Mouse (Mus musculus) lung, postnatal 36 days (tissue): ENCODE results near the gene Fkbp8.

Experiments used
- DNase-seq: peaks from one replicate; pipeline ENCODE4 v3.0.0; 2022; ENCODE audit warnings: mixed read lengths

The Fkbp8 gene

DNA sequence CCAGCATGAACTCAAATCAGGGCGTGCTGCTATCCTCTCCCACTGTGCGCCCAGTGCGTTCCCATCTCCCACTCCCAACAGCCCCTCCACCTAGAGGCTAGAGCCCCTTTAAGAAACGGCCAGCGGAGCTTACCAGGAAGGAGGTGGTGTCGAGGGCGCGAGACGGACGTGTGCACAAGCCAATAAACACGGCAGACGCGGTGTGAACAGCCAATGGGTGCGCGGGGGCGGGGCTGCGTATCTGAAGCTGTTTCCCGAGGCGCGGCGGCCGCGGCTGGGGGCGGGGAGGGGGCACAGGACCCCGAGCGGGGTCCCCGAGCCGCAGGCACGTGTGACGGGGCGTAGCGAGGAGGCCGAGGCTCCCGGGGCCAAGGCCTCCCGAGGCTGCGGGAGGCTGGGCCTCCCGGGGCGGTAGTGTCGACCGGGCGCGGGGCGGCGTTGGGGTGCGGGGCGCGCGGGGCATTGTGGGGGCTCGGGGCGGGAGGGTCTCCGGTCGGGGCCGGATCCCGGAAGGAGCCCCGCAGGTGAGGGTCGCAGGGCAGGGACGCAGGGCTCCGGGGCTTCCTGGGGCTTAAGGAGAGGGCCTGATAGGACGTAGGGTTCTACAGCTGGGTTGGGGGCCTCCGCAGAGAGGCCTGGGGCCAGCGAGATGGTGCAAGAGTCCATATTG lies at the start of gene Fkbp8, which contains the start of gene Kxd1:
Gene Fkbp8 (plus strand): TSS at position 213 of the 670 bp plus-strand sequence.
Gene Kxd1 (minus strand): TSS at position 445 of the 670 bp plus-strand sequence.
- DNase-seq: peak; percentile 99

DNA sequence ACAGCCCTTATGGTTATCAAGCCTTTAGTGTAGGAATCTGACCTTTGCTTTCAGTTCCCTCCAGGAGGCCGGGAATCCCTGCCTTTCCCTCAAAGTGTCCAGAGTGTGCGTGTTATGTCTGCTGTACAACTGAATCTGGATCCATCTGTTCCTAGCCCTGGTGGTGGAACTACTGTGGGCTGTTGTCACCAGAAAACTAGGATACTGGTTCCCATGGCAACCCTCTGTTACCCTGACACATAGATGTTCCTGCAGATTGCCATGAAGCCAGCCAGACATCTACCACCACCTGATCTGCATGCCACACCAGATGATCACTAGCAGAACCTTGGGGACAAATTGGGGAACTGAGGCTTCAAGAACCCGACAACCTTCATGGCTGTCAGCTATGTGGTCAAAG lies 45.6 kb upstream of the Fkbp8 start:
- DNase-seq: no peak

DNA sequence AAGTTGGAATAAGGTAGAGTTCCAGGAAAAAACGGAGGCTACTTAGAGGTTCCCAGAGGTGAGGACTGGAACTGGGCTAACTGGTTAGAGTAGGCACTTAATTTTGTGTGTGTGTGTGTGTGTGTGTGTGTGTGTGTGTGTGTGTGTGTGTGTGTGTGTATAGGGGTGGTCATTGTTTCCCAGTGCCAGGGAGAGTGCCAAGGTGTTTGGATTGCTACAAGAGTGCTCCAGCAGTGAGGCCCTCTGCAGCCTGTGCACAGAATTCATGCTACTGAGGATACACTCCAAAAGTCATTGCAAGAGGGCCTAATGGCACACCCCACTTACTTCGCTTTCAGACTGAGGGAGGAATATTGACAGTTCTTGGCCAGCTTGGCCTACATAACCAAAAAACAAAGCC lies 44.6 kb upstream of the Fkbp8 start:
- peak; percentile 83 for DNase-seq

DNA sequence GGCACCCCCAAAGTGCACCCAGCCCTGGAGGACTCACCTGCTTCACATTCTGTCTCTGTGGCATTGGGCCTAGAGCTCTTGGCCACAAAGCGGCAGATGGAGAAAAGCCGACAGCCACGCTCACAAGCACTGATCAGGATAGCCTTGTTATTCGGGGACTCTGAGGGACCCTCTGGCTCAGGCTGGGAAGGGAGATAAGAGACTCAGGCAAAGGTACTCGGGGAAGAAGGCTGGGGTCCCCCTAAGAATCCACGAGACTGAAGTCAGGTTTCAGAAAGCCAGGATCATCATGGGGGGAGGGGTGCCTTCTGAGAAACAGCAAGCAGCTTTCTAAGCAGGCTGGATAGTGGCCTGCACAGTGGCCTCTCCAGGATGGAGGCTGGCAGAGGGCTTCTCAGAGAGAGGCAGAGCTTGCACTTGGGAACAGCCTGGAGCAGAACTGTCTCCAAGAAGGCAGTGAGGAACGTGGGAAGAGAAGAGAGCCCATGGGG lies 41.3 kb upstream of the Fkbp8 start:
- DNase-seq: no peak

DNA sequence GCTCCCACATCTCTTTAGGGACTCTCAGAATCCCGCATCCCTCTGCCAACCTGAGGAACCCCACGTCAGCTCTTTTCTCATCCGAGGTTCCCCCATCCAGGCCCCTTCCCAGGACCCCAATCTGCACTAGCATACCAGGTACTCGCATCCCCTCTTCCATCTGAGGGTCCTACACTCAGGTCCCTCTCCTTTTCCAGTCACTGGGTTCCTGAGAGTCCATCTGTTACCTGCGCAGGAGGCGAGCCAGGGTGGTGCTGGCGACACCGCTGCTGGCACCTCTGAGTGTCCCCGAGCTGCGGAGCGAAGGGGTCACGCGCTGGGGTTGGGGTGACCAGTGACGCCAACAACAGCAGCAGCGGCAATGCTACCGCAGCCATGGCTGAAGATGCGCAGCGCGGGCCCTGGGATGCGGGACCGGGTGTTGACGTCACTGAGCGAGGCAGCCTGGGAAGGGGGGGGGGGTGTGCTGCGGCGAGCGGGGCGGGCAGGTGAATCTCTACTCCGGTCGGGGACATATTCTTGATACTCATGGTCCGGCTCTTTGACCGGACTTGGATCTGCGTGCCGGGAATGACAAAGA lies 40.5 kb upstream of the Fkbp8 start, which contains the start of gene Tmem59l:
Gene Tmem59l (minus strand): TSS at position 418 of the 580 bp plus-strand sequence.
- DNase-seq: no peak

DNA sequence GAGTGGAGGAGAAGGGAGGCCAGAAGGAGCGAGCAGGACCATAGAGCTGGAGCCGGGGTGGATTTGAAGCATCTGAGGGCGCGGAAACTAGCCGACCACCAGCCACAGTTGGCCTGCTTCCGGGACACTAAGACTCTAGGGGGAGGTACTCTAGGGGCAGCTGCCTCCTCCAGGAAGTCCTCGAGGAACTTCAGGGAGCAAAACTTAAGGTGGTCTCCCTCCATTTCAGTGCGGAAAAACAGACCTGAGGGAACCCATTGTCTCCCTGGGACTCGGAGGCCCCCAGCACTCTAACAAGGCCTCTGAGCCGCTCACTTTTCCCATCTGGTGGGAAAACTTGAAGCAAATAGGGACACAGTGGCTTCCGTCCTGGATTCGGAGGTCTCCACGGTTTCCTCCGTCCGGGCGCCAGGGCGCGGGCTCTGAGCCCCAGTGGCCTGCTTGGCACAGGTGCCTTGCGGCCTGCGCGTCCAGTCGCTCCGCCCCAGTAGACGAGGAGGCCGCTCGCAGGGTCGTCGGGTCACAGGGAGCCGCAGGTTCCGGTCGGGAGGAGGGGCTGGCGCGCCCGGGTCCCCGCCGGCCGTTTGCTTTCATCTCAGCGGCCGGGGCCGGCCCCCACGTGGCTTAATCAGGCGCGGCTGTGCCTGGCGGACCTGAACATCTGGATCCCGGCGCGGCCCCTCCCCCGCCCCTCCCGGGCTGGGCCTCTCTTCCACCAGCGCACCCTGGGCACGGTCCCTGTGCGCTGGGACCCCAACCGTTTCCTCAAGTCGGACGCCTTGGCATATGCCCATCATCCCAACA lies 39.3 kb upstream of the Fkbp8 start:
- DNase-seq: peak; percentile 65

DNA sequence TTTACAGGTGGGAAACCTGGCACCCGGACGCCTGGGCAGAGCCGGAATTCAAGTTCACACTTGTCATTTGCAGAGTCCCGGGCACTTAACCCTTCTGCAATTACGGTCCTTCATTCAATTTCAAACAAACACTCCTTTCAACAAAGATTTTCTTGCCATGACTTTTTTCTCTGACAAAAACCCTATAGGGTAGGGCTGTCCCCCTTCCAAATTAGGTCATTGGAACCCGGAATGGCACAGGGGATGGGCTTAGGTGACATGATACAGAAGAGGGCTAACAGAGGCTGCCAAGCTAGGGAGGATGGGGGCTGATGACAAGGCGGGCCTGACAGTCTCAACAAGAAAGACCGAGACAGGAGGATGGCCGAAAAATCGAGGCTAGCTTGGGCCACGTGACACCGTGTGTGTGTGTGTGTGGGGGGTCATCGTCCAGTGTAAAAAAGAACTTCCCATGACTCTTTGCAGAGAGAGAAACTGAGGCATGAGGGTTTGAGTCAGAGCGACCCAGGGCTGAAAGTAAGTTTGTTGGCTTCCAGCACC lies 38.5 kb upstream of the Fkbp8 start:
- DNase-seq: no peak

DNA sequence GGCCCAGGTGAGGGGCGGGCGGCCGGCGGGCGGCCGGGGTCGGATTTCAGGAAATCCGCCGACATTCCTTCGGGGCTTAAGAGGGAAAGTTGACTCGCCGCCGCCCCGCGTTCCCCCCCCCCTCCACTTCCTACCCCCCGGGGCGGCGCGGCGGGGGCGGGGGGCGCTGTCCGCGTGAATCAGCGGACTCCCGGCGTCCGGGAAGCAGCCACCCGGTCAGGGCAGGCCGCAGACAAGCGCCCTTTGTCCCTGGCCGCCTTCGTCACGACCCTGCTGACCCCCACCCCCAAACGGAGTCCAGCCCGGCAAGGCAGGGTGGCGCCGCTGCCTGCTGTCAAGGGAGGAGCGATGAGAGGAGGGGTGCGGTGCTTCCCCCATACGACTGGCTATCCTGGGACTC lies 37.9 kb upstream of the Fkbp8 start:
- no peak for DNase-seq

DNA sequence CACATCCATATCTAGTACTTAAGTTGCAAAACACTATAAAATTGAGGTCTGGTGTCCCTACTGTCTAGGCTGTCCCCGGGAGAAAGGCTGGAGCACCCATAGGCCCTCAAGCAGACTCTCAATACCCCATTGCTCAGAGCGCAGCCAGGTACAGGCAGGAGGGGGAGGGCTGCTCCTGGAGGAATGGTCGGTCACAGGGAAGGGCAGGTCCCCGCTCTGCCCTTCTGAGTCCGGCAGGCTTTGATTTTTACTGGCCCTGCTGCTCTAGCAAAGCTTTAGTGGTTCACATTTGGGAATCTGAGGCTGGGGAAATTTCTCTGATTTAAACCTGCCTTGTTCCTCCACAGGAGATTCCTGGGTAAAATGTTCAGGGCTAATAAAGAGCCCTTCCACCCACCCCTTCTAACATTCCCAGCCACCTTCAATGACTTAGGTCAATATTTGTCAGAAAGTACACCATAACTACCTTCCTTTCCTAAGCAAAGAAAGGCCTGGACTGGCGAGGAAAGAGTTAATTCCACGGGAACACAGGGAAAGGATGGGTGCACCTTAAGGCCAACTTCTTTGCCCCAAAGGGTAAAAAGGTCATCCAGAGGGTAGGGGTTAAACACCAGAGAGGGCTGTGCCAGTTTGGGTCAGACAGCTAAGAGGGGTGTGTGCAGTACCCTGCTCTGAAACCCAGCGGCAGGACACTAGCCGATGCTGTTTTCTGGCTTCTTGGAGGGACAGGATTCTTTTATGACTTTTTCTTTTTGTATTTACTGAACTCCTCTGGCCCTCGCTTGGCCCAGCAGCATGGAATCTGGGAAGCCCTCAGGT lies 37.3 kb upstream of the Fkbp8 start:
- DNase-seq: peak; percentile 53

DNA sequence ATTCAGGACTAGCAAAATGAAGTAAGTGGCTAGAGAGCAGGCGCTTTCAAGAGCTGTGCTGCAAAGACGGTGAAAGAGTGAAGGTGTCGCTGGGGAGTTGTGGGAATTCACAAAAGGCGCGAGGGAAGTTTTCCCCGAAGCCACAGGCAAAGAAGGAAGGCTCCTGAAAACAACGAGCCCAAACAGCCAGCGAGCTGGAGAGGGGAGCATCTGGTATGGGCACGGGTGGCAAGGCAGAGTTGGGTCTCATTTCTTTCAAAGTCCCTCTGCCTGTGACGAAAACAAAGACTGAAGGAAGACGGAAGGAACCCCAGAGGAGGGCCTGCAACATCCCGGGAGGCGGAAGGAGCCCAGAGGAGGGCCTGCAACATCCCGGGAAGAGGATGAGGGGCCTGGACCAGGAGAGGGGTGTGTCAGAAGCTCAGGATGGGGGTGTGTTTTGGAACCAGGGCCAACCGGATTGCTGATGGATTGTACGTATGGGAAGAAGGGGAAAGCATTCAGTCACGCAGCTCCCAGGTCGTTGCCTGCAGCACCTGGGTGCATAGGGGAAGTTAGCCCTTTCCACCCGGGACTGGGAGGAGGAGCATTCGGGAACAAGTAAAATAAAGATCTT lies 36.5 kb upstream of the Fkbp8 start:
- no peak for DNase-seq

DNA sequence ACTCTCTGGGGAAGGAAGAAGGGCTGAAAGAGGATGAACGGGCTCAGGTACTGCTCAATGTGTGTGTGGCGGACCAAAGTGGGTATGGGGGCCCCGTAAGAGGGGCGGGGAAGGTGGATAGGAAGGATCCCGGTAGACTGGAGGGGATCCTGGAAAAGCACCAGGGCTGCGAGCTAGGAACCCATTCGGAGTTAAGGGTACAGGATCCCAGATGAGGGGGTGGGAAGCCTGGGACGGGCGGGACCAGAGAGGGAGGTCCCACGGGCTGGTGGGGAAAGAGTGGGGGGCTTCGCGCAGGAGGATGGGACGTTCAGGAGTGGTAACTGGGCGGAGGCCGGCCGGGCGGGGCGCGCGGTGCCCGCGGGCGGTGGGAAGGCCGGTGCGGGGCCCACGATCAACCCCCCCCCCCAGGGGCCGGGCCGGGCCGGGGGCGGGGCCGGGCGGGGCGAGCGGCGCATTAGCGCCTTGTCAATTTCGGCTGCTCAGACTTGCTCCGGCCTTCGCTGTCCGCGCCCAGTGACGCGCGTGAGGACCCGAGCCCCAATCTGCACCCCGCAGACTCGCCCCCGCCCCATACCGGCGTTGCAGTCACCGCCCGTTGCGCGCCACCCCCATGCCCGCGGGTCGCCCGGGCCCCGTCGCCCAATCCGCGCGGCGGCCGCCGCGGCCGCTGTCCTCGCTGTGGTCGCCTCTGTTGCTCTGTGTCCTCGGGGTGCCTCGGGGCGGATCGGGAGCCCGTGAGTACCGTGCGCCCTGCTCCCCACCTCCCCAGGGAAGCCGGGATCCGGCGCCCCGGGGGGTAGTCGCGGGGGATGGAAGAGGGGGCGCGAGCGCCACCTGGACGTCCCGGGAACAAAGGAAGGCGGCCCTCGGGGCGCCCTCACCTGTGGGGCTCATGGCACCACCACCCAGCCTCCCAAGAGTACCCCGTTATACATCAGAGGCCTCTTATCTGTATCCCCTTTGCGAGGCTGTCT lies 34.6 kb upstream of the Fkbp8 start, which contains the start of gene Crlf1:
Gene Crlf1 (plus strand): TSS at position 495 of the 977 bp plus-strand sequence.
- DNase-seq: no peak

DNA sequence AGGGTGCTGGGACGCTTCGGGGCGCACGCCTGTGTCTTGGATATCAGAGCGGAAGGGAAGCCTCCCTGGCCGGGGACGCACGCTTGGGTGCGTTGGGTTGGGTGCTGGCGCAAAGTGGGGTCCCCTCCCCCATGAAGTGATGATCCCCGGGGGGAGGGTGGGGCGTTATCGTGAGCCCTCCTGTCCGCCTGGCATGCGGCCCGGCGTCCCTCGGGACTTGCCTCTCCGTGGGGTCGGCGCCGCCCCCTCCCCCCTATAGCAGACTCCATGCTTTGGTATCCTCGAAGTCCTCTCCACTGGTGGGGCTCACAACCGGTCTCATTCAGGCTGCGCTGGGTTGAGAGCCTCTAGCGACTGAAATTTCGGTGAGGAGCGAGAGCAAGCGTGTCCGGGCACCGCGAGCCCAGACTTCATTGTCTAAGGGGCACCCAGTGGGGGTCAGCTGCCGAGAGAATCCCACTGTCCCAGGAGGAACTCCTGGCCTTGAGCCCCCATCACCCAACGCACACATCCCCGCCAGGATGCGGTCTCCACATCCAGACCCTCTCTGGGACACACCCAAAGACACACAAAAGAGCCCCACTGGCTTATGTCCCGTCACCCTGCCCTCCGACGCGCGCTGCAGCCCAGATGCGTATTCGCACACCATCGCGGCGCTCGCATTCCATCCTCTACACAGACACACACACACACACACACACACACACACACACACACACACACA lies 33.7 kb upstream of the Fkbp8 start:
- DNase-seq: no peak

DNA sequence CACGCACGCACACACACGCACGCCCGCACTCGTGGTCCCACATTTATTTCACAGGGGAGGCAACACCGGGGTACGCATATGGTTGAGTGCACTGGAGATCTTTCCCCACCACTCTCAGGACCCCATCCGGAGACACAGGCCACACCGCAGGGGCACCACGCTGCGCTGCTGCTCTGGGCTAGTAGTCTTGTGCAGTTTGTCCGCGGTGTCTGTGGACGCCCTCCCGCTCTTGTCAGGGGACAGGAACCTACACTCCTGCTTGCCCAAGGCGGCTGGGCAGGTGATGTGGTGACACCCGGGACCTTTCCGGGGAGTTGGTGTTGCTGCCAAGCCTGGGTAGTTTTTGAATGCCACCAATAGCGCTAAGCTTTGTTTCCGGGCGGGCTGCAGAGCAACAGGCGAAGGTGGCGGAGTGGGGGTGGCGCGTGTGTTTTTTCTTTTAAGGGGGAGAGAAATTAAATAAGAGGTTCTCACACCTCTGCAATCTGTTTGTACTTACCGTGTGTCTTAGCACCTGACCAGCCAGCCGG lies 33.0 kb upstream of the Fkbp8 start:
- no peak for DNase-seq

DNA sequence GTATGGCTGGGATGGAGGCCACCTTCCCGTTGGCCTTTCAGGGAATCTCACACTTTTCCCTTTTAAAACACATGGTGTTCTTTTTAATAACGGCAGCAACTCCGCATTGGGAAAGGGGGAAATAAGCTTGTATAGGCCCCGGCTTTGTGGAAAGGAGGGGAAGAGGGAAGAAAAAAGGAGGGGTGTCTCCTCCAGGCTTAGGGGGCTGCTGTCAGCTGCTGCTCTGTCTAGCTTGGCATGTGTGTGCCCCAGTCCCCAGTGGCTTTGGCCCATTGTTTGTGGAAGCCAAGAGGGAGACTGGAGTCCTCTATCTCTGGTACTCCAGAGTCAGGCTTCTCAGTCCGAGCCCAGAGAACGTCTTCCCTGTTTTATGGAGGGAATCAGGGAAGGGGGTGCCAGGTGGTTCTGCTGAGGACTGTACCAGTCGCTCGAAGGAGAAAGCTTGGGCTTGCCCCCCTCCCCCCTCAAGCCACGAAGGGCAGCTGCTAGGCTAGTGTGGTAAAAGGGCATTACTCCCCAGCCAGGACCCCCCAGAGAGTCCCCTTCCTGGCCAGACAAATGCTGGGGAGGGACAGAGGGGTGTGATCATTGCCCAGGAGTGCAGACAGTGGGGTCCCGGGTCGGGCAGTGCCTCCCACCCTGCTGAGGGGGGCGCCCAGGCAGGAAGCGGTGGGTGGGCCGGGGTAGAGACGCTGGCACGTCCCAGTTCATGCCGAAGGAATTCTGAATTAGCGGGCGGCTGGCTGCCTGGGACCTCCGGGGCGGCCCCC lies 32.3 kb upstream of the Fkbp8 start:
- DNase-seq: no peak

DNA sequence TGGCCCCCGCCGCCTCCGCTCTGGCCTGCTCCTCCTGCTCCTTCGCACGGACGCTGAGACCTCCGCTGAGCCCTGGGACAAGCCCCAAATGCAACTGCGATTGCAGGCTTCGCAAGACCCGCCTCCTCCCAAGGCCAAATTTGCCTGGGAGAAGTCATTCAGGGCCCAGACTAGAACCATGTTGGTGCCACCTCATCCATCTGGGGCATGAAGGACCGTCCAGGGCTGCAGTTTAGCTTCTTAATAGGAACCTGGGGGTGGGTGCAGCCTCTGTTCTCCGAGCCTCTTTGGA lies 31.8 kb upstream of the Fkbp8 start:
- DNase-seq: no peak

DNA sequence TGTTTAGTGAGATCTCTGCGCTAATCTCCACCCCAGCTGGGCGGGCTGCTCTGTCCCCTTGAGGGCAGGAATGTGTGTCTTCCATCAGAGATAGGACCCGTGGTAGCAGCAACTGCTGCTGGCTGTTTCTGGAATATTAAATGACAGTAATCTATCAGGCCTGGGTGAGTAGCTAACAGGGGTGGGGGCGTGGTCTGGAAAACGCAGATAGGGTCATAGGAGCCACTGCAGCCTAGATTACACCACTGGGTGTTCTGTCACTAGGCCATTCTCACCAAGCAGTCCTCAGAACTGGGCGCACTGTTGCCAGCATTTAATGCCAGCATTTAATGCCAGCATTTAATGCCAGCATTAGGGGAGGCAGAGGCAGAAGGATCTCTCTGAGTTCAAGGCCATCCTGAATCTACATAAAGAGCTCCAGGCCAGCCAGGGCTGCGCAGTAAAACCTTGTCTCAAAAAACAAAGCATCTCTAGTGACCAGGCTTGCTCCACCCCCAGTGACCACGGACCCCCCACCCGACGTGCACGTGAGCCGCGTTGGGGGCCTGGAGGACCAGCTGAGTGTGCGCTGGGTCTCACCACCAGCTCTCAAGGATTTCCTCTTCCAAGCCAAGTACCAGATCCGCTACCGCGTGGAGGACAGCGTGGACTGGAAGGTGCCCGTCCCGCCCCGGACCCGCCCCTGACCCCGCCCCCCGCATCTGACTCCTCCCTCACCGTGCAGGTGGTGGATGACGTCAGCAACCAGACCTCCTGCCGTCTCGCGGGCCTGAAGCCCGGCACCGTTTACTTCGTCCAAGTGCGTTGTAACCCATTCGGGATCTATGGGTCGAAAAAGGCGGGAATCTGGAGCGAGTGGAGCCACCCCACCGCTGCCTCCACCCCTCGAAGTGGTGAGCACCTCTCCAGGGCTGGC lies 26.9 kb upstream of the Fkbp8 start:
- DNase-seq: peak; percentile 41

DNA sequence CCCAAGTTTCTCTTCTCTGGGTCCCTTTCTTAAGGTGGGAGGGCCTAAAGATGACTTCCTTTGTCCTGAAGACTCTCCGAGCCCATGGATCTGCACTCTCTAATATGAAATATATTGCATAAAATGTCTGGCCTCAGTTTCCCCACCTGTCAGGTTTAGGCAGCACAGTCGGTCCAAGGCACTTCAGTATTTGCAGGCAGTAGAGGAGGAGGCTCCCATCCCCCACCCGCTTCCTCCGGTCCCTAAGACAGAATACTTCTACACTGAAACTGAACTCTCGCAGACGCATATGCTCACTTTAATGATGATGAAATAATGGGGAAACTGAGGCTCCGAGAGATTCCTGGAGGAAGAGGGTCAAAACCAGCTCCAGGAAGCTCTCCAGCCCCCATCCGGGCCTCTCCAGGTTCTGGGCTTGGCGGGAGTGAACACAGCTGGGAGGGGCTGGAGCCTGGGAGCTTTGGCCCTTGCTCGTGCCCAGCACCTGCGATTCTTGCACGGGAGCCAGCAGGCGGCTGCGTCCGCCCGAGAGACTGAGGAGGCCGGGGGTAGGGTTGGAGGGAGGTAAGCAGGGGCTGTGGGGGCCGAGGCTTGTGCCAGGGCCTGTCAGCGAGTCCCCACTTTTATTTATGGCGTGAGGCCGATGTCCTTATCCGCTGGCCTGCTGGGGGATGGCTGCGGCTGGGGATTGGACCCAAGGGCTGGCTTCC lies 25.5 kb upstream of the Fkbp8 start:
- no peak for DNase-seq
